Mouse (Mus musculus): Measurements from ENCODE around the gene Mrpl19. TPM values are rescaled to one million over a fixed set of nuclear protein-coding genes. Genes with fewer than 3 reads are reported as not detected.
A peak's percentile ranks its signal among the peaks of the same experiment; 100 is the strongest.

Gene Mrpl19
- polyA plus RNA-seq, 1 experiment from 2014 or later: 30.7 TPM

- peak; percentile 38 for ATAC-seq (replicated peaks; ENCODE audit: low FRiP score, low read depth)
- no peak overlapping the region for H3K4me3 ChIP-seq (replicated peaks; ENCODE audit: low read depth, low read length)
- H3K4me2 ChIP-seq (ENCODE audit: low read length): no peak overlapping the region
- 37% methylated on average over 5 of the region's 5 CpGs for WGBS
- no peak overlapping the region for H3K27ac ChIP-seq
- H3K36me3 ChIP-seq (ENCODE audit: insufficient read depth, low read length): no peaks in the 10 kb centered on the region
- H3K4me1 ChIP-seq (replicated peaks; ENCODE audit: insufficient read depth, low read length): 0 out of 2 replicates have a peak, but pooled peaks cover 9% of the 10 kb centered on the region
- H3K27me3 ChIP-seq (ENCODE audit: insufficient read depth, low read length): no peaks in the 10 kb centered on the region
- no peak for DNase-seq (ENCODE audit: low spot score)
- no peak overlapping the region for H3K9ac ChIP-seq (ENCODE audit: low read depth, low read length)
- H3K9me3 ChIP-seq (replicated peaks; ENCODE audit: low read length): no peaks in the 10 kb centered on the region
- no peak for TF ChIP-seq CTCF (IDR thresholded peaks at IDR 0.05; ENCODE audit: low read depth)
Measured at GRCm38 (mm10) chr6:81986599-81986998, 20.8 kb upstream of the Mrpl19 start.

- TF ChIP-seq CTCF (IDR thresholded peaks at IDR 0.05; ENCODE audit: low read depth): no peak
- WGBS: 87% methylated on average over 8 of the region's 8 CpGs
- no peak for DNase-seq (ENCODE audit: low spot score)
Measured at GRCm38 (mm10) chr6:81986171-81986570, 20.4 kb upstream of the Mrpl19 start.

GRCm38 (mm10) chr6:81979286-81979685, 13.5 kb upstream of the Mrpl19 start:
- Histone ChIP-seq H3K4me3 (replicated peaks; ENCODE audit: low read depth, low read length) (no peak overlapping the region), H3K27ac (no peak overlapping the region), H3K27me3 (ENCODE audit: insufficient read depth, low read length) (no peaks in the 10 kb centered on the region), H3K9me3 (replicated peaks; ENCODE audit: low read length) (no peaks in the 10 kb centered on the region), H3K4me1 (replicated peaks; ENCODE audit: insufficient read depth, low read length) (no peaks in the 10 kb centered on the region), H3K36me3 (ENCODE audit: insufficient read depth, low read length) (no peaks in the 10 kb centered on the region), H3K9ac (ENCODE audit: low read depth, low read length) (no peak overlapping the region), H3K4me2 (ENCODE audit: low read length) (no peak overlapping the region)
- ATAC-seq (replicated peaks; ENCODE audit: low FRiP score, low read depth) (no peak), DNase-seq (ENCODE audit: low spot score) (no peak)
- TF ChIP-seq CTCF (IDR thresholded peaks at IDR 0.05; ENCODE audit: low read depth): no peak
- 91% methylated on average over 4 of the region's 4 CpGs for WGBS

More at GRCm38 (mm10) chr6:81986171-81986570, 20.4 kb upstream of the Mrpl19 start:
- no peaks in the 10 kb centered on the region for H3K9me3 ChIP-seq (replicated peaks; ENCODE audit: low read length)
- no peaks in the 10 kb centered on the region for H3K36me3 ChIP-seq (ENCODE audit: insufficient read depth, low read length)
- no peak for ATAC-seq (replicated peaks; ENCODE audit: low FRiP score, low read depth)
- no peak overlapping the region for H3K9ac ChIP-seq (ENCODE audit: low read depth, low read length)
- H3K4me1 ChIP-seq (replicated peaks; ENCODE audit: insufficient read depth, low read length): 0 out of 2 replicates have a peak, but pooled peaks cover 9% of the 10 kb centered on the region
- no peak overlapping the region for H3K27ac ChIP-seq
- no peak overlapping the region for H3K4me2 ChIP-seq (ENCODE audit: low read length)
- H3K4me3 ChIP-seq (replicated peaks; ENCODE audit: low read depth, low read length): no peak overlapping the region
- no peaks in the 10 kb centered on the region for H3K27me3 ChIP-seq (ENCODE audit: insufficient read depth, low read length)

DNA sequence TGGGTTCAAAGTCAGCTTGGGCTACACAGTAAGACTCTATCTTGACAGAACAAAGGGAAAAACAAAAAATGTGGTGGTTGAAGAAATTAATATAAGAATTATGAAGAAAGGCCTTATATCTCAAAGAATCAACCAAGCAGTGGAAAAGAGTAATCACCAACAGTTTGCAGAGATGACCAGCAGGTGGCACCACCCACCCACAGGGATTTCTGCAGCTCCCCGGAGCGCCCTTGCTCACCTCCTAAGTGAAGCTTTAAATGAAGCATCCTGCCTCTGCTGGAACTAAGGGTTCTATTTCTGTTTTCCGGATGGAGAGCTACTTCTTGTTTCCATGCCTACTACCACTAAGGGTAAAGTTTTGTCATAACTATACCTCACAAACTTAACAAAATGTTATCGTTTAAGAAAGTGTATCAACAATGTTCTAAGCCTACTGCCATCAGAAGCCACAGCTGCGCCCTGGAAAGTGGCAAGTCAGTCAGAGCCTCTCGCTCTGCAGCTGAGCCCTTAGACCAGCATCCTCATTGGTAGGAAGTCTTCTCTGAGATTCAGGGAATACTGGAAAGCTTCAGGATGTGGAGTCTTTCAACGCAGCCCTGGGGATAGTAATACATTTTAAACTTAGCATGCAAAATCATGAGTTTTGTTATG, 10.3 kb upstream of the Mrpl19 start:
- Histone ChIP-seq H3K27ac (no peak overlapping the region), H3K4me2 (ENCODE audit: low read length) (no peak overlapping the region), H3K4me1 (replicated peaks; ENCODE audit: insufficient read depth, low read length) (no peaks in the 10 kb centered on the region), H3K36me3 (ENCODE audit: insufficient read depth, low read length) (no peaks in the 10 kb centered on the region), H3K4me3 (replicated peaks; ENCODE audit: low read depth, low read length) (no peak overlapping the region), H3K9ac (ENCODE audit: low read depth, low read length) (no peak overlapping the region), H3K9me3 (replicated peaks; ENCODE audit: low read length) (no peaks in the 10 kb centered on the region), H3K27me3 (ENCODE audit: insufficient read depth, low read length) (no peaks in the 10 kb centered on the region)
- DNase-seq (ENCODE audit: low spot score): peak; percentile 87
- peak; percentile 52 for ATAC-seq (replicated peaks; ENCODE audit: low FRiP score, low read depth)
- 37% methylated on average over 7 of the region's 7 CpGs for WGBS
- peak; percentile 95 for TF ChIP-seq CTCF (IDR thresholded peaks at IDR 0.05; ENCODE audit: low read depth)

DNA sequence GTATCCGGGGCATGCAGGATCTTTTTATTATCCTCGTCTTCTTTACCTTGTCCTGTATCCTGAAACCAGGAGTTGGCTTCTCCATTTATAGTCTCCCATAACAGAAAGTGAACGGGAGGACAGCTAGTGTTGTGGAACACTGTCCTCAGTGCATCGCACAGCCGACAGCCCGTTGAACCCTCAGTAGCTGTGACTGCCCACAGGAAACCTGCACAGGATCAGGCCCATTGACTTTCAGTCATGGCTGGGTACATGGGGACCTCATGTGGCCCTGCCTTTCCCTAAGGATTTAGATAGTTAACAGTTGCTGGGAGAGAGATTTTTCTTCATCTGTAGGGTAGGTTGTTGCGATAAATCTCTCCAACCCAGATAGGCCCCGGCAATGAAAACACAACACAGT, 6.8 kb upstream of the Mrpl19 start:
- TF ChIP-seq CTCF (IDR thresholded peaks at IDR 0.05; ENCODE audit: low read depth): no peak
- no peak for ATAC-seq (replicated peaks; ENCODE audit: low FRiP score, low read depth)
- 48% methylated on average over 8 of the region's 8 CpGs for WGBS
- Histone ChIP-seq H3K9ac (ENCODE audit: low read depth, low read length) (no peak overlapping the region), H3K36me3 (ENCODE audit: insufficient read depth, low read length) (no peaks in the 10 kb centered on the region), H3K27me3 (ENCODE audit: insufficient read depth, low read length) (no peaks in the 10 kb centered on the region), H3K9me3 (replicated peaks; ENCODE audit: low read length) (no peaks in the 10 kb centered on the region), H3K4me1 (replicated peaks; ENCODE audit: insufficient read depth, low read length) (no peaks in the 10 kb centered on the region), H3K27ac (no peak overlapping the region), H3K4me2 (ENCODE audit: low read length) (no peak overlapping the region), H3K4me3 (replicated peaks; ENCODE audit: low read depth, low read length) (no peak overlapping the region)
- DNase-seq (ENCODE audit: low spot score): no peak

DNA sequence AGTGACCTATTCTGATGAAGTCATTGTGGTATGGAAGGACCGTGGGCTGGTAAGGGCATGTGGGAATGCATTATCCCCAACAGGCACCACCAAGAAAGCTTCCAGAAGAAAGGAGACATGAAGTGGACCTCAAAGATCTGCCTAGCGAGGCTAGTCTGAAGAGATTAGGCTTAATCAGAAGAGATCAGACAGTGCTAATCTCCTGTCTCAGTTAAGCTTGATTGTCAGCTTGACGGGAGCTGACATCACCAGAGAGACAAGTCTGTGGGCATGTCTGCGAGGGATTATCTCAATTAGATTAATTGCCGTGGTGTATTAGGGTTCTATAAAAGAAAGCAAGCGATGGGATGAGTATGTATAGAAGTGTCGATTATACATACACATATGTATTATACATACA, 5.4 kb upstream of the Mrpl19 start:
- Histone ChIP-seq H3K27ac (no peak overlapping the region), H3K4me3 (replicated peaks; ENCODE audit: low read depth, low read length) (no peak overlapping the region), H3K9me3 (replicated peaks; ENCODE audit: low read length) (no peaks in the 10 kb centered on the region), H3K36me3 (ENCODE audit: insufficient read depth, low read length) (no peaks in the 10 kb centered on the region), H3K9ac (ENCODE audit: low read depth, low read length) (no peak overlapping the region), H3K4me1 (replicated peaks; ENCODE audit: insufficient read depth, low read length) (no peaks in the 10 kb centered on the region), H3K27me3 (ENCODE audit: insufficient read depth, low read length) (no peaks in the 10 kb centered on the region), H3K4me2 (ENCODE audit: low read length) (no peak overlapping the region)
- ATAC-seq (replicated peaks; ENCODE audit: low FRiP score, low read depth) (no peak), DNase-seq (ENCODE audit: low spot score) (no peak)
- TF ChIP-seq CTCF (IDR thresholded peaks at IDR 0.05; ENCODE audit: low read depth): no peak
- WGBS: 95% methylated on average over 7 of the region's 7 CpGs

All from kidney, postnatal 0 days (tissue).